Comparison of ENCODE assay signal across 15 mouse cellular contexts in genomic region chr10:67066421-67066820, GRCm38 (mm10). TPM values are rescaled to one million over a fixed set of nuclear protein-coding genes. Genes with fewer than 3 reads are reported as not detected.
A peak's percentile ranks its signal among the peaks of the same experiment; 100 is the strongest.
DNase-seq lines count a peak whose midpoint lies in the region; ATAC-seq and TF ChIP-seq lines count a peak whose summit lies in the region.
"Had no signal": no experiment of that assay in that cellular context is flagged by ENCODE, and none has a peak within 500 bp of the region (broad histone marks: within the 10 kb centered on the region; RNA-seq: fewer than 3 reads in every experiment).

No protein-coding gene starts in this region.

- WGBS in heart, adult 2 months: 37% methylated on average over 3 of the region's 3 CpGs
- 81% methylated on average over 3 of the region's 3 CpGs for WGBS in heart, embryonic 10.5 days
- 56% methylated on average over 3 of the region's 3 CpGs for WGBS in neural tube, embryonic 12.5 days
- WGBS in neural tube, embryonic 15.5 days: 43% methylated on average over 3 of the region's 3 CpGs
- 58% methylated on average over 3 of the region's 3 CpGs for WGBS in hindbrain, embryonic 12.5 days

- no peaks in the 10 kb centered on the region for H3K27me3 ChIP-seq in heart, adult 2 months (ENCODE audit: control insufficient read depth, insufficient read depth, low read length)
- no peaks in the 10 kb centered on the region for H3K27me3 ChIP-seq in heart, embryonic 10.5 days (ENCODE audit: insufficient read depth, poor library complexity, severe bottlenecking)
- no peaks in the 10 kb centered on the region for H3K27me3 ChIP-seq in neural tube, embryonic 12.5 days (replicated peaks)
- H3K27me3 ChIP-seq in neural tube, embryonic 15.5 days (replicated peaks): no peaks in the 10 kb centered on the region
- no peaks in the 10 kb centered on the region for H3K27me3 ChIP-seq in hindbrain, embryonic 12.5 days
- H3K27me3 ChIP-seq: lung, embryonic 15.5 days had no signal

- H3K36me3 ChIP-seq in heart, adult 2 months (ENCODE audit: control insufficient read depth, insufficient read depth, low read length): peaks cover 5% of the 10 kb centered on the region
- 0 out of 2 replicates have a peak, but pooled peaks cover 2% of the 10 kb centered on the region for H3K36me3 ChIP-seq in heart, embryonic 10.5 days
- no peaks in the 10 kb centered on the region for H3K36me3 ChIP-seq in neural tube, embryonic 12.5 days
- H3K36me3 ChIP-seq in neural tube, embryonic 15.5 days: no peaks in the 10 kb centered on the region
- H3K36me3 ChIP-seq in hindbrain, embryonic 12.5 days: no peaks in the 10 kb centered on the region
- H3K36me3 ChIP-seq: embryonic facial prominence, embryonic 10.5 days; lung, embryonic 15.5 days had no signal

- peaks cover 13% of the 10 kb centered on the region for H3K4me1 ChIP-seq in heart, adult 2 months (ENCODE audit: control insufficient read depth, insufficient read depth, low read length)
- peaks cover 17% of the 10 kb centered on the region for H3K4me1 ChIP-seq in heart, embryonic 10.5 days
- H3K4me1 ChIP-seq in neural tube, embryonic 12.5 days: peaks cover 24% of the 10 kb centered on the region
- peaks cover 26% of the 10 kb centered on the region for H3K4me1 ChIP-seq in neural tube, embryonic 15.5 days
- H3K4me1 ChIP-seq in hindbrain, embryonic 12.5 days: peaks cover 22% of the 10 kb centered on the region

- no peak for DNase-seq in heart, adult 2 months
- no peak for DNase-seq in heart, embryonic 10.5 days (ENCODE audit: low spot score)

- H3K9me3 ChIP-seq in heart, embryonic 10.5 days: no peaks in the 10 kb centered on the region
- no peaks in the 10 kb centered on the region for H3K9me3 ChIP-seq in neural tube, embryonic 12.5 days
- no peaks in the 10 kb centered on the region for H3K9me3 ChIP-seq in neural tube, embryonic 15.5 days (replicated peaks)
- 0 out of 2 replicates have a peak, but pooled peaks cover 4% of the 10 kb centered on the region for H3K9me3 ChIP-seq in hindbrain, embryonic 12.5 days (replicated peaks)
- H3K9me3 ChIP-seq: embryonic facial prominence, embryonic 10.5 days; G1E; limb, embryonic 10.5 days; lung, embryonic 15.5 days had no signal

- peak; percentile 61 for ATAC-seq in neural tube, embryonic 12.5 days (ENCODE audit: low FRiP score, low read depth)
- ATAC-seq in neural tube, embryonic 15.5 days (ENCODE audit: low FRiP score): no peak
- ATAC-seq in hindbrain, embryonic 12.5 days (ENCODE audit: low FRiP score): peak; percentile 46
- ATAC-seq in neutrophil, adult 5-6 weeks (ENCODE audit: extremely low read depth, insufficient number of reproducible peaks, low FRiP score, poor library complexity, severe bottlenecking): peak; percentile 28; the same call in 1 of the 2 replicates
- no peak for ATAC-seq in erythroblast, adult 5-6 weeks (replicated peaks; ENCODE audit: low FRiP score, poor library complexity, severe bottlenecking)
- ATAC-seq in frontal cortex, adult (ENCODE audit: low TSS enrichment): no peak
- ATAC-seq: intestine, embryonic 16.5 days had no signal

- no peak for TF ChIP-seq POLR2A in heart, adult 2 months (IDR thresholded peaks at IDR 0.05; ENCODE audit: insufficient read depth, low read depth, low read length)

- H3K4me3 ChIP-seq in heart, adult 2 months: no peak overlapping the region
- no peak overlapping the region for H3K4me3 ChIP-seq in heart, embryonic 10.5 days
- no peak overlapping the region for H3K4me3 ChIP-seq in neural tube, embryonic 12.5 days
- H3K4me3 ChIP-seq in neural tube, embryonic 15.5 days (replicated peaks): no peak overlapping the region
- H3K4me3 ChIP-seq in hindbrain, embryonic 12.5 days: no peak overlapping the region
- H3K4me3 ChIP-seq: embryonic facial prominence, embryonic 10.5 days; limb, embryonic 10.5 days; lung, embryonic 15.5 days; myocyte had no signal

- H3K4me2 ChIP-seq in neural tube, embryonic 12.5 days (replicated peaks): no peak overlapping the region
- no peak overlapping the region for H3K4me2 ChIP-seq in neural tube, embryonic 15.5 days
- no peak overlapping the region for H3K4me2 ChIP-seq in hindbrain, embryonic 12.5 days (replicated peaks)
- H3K4me2 ChIP-seq: heart, embryonic 11.5 days; lung, embryonic 15.5 days had no signal

- no peak overlapping the region for H3K9ac ChIP-seq in heart, adult 2 months (ENCODE audit: low read depth, low read length)
- H3K9ac ChIP-seq in neural tube, embryonic 12.5 days: no peak overlapping the region
- H3K9ac ChIP-seq in neural tube, embryonic 15.5 days (replicated peaks): no peak overlapping the region
- H3K9ac ChIP-seq in hindbrain, embryonic 12.5 days: no peak overlapping the region
- H3K9ac ChIP-seq: lung, embryonic 15.5 days had no signal

- TF ChIP-seq CTCF in heart, adult 2 months (IDR thresholded peaks at IDR 0.05): peak; percentile 37

- no peak for TF ChIP-seq EP300 in heart, adult 2 months (IDR thresholded peaks at IDR 0.05; ENCODE audit: insufficient read depth, low read depth, low read length)

- H3K79me2 ChIP-seq in heart, adult 2 months (replicated peaks; ENCODE audit: control insufficient read depth, insufficient read depth, low read length): peaks cover 5% of the 10 kb centered on the region; the same call in 1 of the 2 replicates

- H3K27ac ChIP-seq in heart, adult 2 months: no peak overlapping the region
- no peak overlapping the region for H3K27ac ChIP-seq in heart, embryonic 10.5 days
- H3K27ac ChIP-seq in neural tube, embryonic 12.5 days: no peak overlapping the region
- H3K27ac ChIP-seq in neural tube, embryonic 15.5 days (replicated peaks): no peak overlapping the region
- peak overlapping the region; percentile 23; the same call in 1 of the 2 replicates for H3K27ac ChIP-seq in hindbrain, embryonic 12.5 days
- H3K27ac ChIP-seq: embryonic facial prominence, embryonic 10.5 days; limb, embryonic 10.5 days; lung, embryonic 15.5 days had no signal

- intact Hi-C loops in heart, adult 2 months (cut with DNase I): no loop called here

RNA-seq across cellular contexts. Expression of gene Jmjd1c, which starts 29.5 kb away (rescaled TPM):
- total RNA-seq in heart, adult 2 months (2021): 10 to 100 TPM; 34.5 to 36.8 TPM
- polyA plus RNA-seq in heart, adult 2 months (2012; rRNA removed): 8.5 and 14.7 TPM in 2 replicates
- 27.8 and 30.4 TPM in 2 replicates for polyA plus RNA-seq in heart, embryonic 10.5 days (2016; fragmentation: Nextera tagmentation; extraction: Ambion mirVana)
- polyA plus RNA-seq in neural tube, embryonic 12.5 days (2016; fragmentation: Nextera tagmentation; extraction: Ambion mirVana): 63.8 and 63.9 TPM in 2 replicates
- polyA plus RNA-seq in neural tube, embryonic 15.5 days (2015; fragmentation: Nextera tagmentation; extraction: Ambion mirVana): 43.8 and 50.7 TPM in 2 replicates
- polyA plus RNA-seq in hindbrain, embryonic 12.5 days (2016; fragmentation: Nextera tagmentation; extraction: Ambion mirVana): 60.1 and 65.1 TPM in 2 replicates
- total RNA-seq in neutrophil, adult 5-6 weeks (2017): 280 and 333 TPM in 2 replicates
- 25.4 and 38.5 TPM in 2 replicates for total RNA-seq in erythroblast, adult 5-6 weeks (2015; ENCODE audit: low replicate concordance)
- total RNA-seq in erythroblast, adult 5-6 weeks (2017; ENCODE audit: low replicate concordance): 36.3 and 39.3 TPM in 2 replicates

RNA-seq across cellular contexts. Expression of gene Reep3, which starts 30.3 kb away (rescaled TPM):
- 10 to 100 TPM; 19.7 to 20.2 TPM for total RNA-seq in heart, adult 2 months (2021)
- 14.9 and 27.7 TPM in 2 replicates for polyA plus RNA-seq in heart, adult 2 months (2012; rRNA removed)
- 21.2 and 26.1 TPM in 2 replicates for polyA plus RNA-seq in heart, embryonic 10.5 days (2016; fragmentation: Nextera tagmentation; extraction: Ambion mirVana)
- 57.5 and 62.1 TPM in 2 replicates for polyA plus RNA-seq in neural tube, embryonic 12.5 days (2016; fragmentation: Nextera tagmentation; extraction: Ambion mirVana)
- 34.5 and 35.9 TPM in 2 replicates for polyA plus RNA-seq in neural tube, embryonic 15.5 days (2015; fragmentation: Nextera tagmentation; extraction: Ambion mirVana)
- polyA plus RNA-seq in hindbrain, embryonic 12.5 days (2016; fragmentation: Nextera tagmentation; extraction: Ambion mirVana): 53.3 and 54.0 TPM in 2 replicates
- 46.9 and 52.6 TPM in 2 replicates for total RNA-seq in neutrophil, adult 5-6 weeks (2017)
- 14.8 and 16.5 TPM in 2 replicates for total RNA-seq in erythroblast, adult 5-6 weeks (2015; ENCODE audit: low replicate concordance)
- 6.4 and 8.1 TPM in 2 replicates for total RNA-seq in erythroblast, adult 5-6 weeks (2017; ENCODE audit: low replicate concordance)

Comparison
In these comparisons a context has a peak if more than half of its experiments do, and no peak if none do; other contexts are left out.
1. ATAC-seq: peak in neural tube, embryonic 12.5 days (single experiment), hindbrain, embryonic 12.5 days (single experiment) and neutrophil, adult 5-6 weeks (single experiment); none in neural tube, embryonic 15.5 days (single experiment), erythroblast, adult 5-6 weeks (single experiment) and frontal cortex, adult (single experiment).